Mouse (Mus musculus): ENCODE measurements at regions not wholly inside any gene's neighbourhood (a gene's known extent, or its start where the extent isn't known, plus 50 kb on each side); places are given as distances from the start of the nearest gene placed in this dataset.
A peak's percentile ranks its signal among the peaks of the same experiment; 100 is the strongest.

DNA sequence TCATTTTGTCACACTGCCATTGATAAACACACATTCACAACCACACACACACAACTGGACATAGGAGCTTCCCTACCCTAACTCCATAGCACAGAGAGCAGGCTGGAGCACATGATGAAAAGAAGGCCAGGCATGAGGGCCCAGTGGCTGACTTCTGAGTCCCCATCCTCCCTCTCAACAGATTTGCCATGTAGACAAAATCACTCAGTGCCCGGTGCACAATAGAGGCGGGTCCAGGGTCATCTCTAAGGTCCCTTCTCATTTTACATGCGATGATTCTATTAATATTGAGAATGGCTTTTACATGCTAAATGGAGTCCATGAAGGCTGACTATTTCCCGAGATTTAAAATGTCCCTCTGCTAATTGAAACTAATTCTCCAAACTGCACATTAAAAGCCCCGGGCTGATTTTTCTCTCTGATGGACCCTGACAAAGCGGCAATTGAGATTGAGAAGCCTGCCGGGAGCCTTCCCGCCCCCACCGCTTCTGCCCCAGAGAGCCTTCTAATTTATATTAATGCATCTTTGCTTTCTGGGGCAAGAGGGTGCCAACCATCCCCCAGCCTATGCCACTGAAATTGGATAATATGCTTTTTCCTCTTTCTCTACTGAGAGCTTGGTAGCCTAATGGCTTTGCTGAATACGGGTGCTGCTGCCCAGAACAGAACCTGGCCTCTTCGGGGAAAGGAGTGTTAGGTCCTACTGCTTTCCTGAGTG is 252.7 kb upstream of the Dio3 start:
- DNase-seq (ENCODE audit: low read depth, low spot score): no peak

DNA sequence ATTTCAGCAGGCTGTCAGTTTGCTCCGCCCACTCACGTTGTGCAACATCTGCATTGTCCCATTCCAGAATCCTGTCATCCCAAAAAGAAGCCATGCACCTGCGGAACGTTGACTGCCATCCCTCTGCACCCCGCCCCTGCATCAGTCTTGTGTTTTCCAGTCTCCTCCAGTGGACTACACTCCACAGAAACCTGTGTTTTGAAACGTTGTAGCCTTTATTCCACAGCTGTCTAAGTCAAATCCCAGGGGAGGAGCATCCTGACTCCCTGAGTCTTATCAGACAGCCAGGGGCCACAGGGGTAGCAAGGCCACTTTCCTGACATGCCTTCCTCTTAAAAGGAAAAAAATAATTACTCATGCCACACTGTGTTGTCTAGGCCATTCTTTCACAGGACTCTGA is 251.5 kb upstream of the Dio3 start:
- no peak for DNase-seq (ENCODE audit: low read depth, low spot score)

DNA sequence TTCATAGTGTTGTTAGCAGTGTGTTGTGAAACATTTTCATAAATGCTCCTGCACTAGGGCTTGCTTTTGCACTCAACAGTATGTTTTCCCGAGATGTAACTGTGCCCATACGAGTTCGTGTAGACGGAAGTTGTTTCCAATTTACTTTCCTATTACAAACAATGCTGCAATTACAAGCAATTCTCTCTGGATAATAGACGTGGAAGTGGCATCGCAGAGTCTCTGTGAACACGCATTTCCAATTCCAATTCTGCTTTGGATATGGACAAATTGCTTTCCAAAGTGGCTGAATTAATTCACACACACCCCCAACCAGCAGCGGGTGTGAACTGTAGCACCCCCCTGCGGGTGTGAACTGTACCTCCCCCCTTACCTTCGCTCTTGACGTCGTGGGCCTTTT is 250.9 kb upstream of the Dio3 start:
- DNase-seq (ENCODE audit: low read depth, low spot score): no peak

DNA sequence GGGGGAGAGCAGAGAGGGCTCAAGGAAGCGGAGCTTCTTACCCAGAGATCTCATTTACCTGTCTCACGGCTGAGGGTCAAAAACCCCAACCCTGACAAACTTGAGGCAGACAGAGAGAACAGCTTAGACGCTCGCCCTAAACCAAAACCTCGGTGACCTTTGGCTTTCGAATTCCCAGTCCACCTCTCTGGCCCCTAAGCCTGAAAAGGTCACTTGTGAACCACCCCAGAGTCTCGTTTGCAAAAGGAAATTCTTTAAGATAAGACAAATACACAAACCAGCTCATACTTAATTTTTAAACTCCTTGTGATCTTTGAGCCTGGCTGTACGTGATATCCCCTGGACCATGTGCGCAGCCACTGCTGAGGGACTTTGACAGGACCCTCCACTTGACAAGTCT is 250.2 kb upstream of the Dio3 start:
- no peak for DNase-seq (ENCODE audit: low read depth, low spot score)

DNA sequence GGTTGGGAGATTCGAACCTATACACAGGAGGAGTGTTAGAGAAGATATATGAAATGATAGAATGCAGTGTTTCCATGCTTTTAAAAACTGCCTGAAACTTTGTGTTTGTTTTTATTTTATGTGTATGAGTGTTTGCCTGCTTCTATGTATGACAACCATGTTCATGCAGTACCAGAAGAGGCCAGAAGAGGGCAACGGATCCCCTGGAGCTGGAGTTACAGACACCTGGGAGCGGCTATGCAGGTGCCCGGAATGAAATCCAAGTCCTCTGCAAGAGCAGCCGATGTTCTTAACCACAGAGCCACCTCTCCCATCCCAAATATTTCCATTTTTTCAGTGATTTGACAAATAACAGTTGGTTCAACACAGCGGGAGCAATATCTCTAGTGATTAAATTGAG is 247.5 kb upstream of the Dio3 start:
- DNase-seq (ENCODE audit: low read depth, low spot score): peak; percentile 32

DNA sequence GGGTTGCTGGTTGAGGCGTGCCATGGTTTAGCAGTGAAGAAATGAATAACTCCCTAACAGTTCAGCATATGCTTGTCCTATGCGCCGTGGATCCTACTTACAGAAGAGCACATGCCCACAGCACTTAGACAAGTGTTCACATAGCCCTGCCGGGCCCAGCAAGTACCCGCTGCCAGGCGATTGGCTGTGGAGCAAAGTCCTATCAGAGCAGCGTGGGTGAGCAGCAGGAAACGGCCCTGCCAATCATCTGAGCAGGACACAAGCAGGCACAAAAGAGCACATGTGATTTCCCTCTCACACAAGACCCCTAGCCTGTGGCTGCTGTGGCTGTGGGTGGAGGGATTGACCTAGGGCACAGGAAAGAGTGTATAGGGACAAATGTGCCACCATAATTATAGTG is 243.7 kb upstream of the Dio3 start:
- DNase-seq (ENCODE audit: low read depth, low spot score): no peak

DNA sequence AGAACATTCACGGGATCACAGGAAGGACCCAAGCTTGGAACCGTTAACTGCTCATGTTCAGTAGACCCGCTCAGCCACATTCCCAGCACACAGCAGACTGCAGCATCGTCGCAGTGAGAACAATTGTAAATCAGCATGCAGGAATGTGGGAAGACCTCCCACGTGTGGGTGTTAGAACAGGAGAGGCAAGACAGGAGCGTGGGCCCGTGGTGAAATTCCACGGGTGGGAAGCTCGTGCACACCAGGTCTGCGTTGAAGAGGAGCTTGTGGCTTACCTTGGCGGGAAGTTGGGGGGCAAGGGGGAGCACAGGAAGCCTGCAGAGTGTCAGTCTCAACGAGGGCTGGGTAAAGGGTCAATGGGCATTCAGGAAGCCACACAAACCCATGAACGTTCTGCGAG is 238.2 kb upstream of the Dio3 start:
- no peak for DNase-seq (ENCODE audit: low read depth, low spot score)

DNA sequence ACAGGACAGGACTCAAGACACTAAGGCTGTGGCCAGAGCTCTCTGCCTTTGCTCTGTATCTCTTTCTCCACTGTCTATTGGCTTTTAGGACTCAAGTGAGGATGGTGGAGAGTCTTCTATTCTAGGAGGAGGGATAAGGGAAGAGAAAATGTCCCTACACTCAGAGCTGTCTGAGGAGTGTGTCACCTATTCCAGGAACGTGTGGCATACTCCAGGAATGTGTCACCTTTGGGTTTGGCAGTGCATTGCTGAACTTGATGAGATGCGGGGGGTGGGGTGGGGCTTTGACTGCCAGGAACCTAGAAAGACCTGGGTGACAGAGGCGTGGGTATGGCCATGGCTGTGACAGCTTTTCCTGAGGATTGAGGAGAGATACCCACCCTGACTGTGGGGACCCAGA is 237.1 kb upstream of the Dio3 start:
- no peak for DNase-seq (ENCODE audit: low read depth, low spot score)

DNA sequence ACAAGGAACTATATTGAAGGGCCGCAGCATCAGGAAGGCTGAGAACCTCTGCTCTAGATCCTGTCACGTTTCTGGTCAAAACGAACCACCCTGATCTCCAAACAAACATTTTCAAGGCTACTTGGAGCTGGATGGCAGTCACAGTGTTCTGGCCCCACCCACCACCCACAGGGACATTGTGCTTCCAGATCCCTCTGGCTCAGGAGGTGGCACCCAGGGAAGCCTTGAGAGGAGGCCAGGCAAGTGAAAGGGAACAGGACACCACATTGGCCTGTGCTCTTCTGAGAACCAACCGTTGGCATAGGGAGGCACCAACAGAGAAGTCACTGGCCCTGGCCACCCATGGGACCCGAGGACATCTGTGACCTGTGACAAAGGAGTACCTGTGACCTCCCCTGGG is 234.6 kb upstream of the Dio3 start:
- DNase-seq (ENCODE audit: low read depth, low spot score): no peak

DNA sequence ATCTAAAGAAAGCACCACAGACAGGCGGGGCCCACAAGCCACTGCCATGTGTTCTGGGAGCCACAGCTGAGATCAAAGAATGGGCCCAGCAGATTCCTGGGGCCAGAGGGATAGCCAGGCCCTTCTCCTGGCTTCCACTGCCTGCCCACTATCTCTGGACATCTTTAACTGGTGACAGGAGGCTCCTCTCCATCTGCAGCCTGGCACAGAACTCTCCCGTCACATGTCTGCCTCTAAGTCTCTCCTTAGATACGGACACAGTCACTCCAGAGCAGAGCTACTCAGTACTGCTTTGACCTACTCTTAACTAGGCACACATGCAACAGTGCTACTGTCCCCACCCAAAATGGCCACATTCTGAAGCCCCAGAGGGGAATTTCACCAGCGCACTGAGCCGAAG is 234.1 kb upstream of the Dio3 start:
- no peak for DNase-seq (ENCODE audit: low read depth, low spot score)

DNA sequence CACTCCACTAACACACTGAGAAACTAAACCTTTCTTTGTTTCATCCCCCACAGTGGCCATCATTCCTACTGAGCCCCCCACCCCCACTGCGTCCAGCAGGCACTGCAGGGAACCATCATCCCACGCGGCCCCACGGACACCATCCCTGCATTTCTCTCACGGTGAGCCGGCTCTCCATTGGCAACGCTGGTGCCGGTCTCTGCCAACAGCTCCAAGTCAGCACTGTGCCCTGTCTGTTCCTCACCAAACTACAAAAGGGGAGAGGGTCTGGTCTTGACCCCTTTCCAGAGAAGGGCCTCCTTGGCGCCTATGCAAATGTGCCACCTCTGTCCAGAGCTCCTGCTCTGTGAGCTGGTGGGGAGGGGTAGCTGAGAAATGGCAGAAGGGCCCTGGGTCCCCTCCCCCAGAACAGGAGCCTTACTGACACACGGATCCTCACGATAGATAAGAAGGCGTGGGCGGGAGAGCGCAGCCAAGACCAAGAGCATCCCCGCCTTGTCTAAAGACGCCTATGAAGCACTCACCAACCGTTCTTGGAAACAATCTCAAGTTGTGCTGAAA is 233.0 kb upstream of the Dio3 start:
- DNase-seq (ENCODE audit: low read depth, low spot score): no peak

DNA sequence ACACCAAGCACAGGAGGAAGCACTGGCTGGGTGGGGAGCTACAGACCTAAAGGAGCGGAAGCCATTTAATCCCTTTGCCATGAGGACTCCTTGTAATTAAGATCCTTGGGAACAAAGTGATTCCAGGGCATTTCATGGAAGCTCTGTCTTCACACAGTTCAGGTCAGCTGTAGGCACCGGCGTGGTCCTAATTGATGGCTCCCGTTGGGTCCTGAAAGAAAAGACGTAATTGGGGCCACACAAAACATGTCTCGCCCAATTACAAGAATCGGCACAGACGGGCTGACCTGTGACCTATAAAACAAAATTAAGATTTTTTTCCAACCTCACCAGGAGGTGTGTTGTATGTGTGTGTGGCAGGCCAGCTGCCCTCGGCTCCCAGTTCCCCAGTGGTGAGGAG is 232.3 kb upstream of the Dio3 start:
- DNase-seq (ENCODE audit: low read depth, low spot score): no peak

DNA sequence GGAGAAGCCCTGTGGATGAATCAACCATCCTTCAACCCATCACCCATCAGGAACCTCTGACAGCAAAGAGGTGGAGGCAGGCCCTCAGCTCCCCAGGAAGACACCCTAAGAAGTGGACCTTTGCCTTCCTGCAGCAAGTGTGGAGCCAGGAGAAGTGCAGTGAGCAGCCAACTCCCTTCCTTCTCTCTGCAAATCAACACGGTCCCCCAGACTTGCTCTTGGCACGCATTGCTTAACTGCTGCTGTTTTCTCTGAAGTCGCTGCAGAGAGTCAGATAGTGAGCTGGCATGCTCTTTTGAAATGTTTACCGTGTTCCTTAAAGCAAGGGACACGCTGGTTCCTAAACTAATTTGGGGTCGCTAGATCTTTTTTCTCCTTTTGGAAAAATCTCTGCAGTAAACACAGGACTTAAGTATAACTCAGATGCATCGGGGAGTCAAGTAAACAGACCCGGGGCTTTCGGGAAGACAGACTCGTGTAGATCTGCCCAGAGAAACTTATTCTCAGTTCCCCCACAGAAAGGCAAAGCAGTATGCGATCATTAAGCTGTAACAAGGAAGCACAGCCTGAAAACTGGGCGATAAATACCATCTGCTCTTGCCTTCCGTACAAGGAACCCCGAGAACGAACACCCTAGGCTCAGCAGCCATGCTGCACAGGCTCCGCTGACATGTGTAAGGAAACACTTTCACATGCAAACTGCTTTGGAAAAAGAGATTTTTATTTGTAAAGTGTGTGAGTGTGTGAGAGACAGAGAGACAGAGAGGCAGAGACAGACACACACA is 231.2 kb upstream of the Dio3 start:
- DNase-seq (ENCODE audit: low read depth, low spot score): no peak

DNA sequence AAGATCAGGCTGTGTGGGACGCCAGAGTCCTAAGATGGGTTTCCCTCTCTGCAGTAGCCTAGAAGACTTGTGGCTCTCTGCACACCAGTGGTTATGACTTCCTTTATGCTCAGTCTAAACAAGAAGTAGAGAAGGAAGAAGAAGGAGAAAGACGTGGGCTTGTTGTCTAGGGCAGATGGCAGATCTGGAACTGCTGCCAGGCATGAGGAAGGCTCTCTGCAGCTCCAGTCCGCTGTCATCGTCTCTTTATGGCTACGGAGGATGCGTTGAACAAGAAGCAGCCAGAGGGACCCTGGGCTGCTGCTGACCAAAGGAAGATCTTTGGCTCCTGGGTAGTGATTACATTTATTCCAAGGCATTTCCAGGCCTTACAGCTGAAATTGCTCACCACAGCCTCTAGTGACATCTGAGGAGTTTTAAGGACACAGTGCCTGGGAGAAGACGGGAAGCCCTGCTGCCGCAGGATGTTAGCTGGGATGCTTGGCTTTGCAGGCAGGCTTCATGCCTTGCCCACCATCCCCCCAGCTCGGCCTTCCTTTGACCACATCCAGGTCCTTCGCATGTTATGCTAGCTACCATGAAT is 229.6 kb upstream of the Dio3 start:
- no peak for DNase-seq (ENCODE audit: low read depth, low spot score)

DNA sequence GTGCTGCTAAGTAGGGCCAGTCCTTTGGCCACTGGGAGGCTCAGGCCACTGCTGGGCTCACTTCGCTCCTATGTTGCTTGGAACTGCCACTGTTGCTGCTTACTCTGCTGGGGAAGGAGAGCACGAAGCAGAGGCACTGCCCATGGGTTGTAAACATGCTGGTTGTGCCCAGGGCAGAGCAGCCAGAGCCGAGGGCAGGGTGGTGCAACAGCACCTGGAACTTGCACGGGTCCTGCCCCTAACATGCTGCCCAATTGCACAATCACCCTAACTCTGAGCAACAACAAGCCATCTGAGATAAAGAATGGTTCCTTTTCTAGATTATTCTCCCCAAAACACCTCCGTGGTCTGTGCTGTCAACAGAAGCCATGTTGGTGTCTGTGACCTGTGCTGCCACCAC is 219.5 kb upstream of the Dio3 start:
- no peak for DNase-seq (ENCODE audit: low read depth, low spot score)

DNA sequence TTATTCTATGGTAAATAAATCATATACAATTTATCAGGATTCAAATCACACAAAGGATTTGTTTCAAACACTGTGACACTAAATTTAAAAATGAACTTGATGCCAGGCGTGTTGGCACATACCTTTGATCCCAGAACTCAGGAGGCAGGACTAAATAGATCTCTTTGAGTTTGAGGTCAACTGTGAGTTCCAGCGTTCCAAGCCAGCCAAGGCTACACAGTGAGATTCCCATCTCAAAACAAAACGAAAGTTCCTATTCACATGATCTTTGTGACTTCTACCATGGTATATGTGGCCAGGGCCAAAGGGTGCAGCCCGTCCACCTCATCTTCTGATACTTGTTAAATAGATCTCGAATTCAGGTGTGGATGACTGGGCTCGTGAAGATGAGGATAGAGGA is 216.9 kb upstream of the Dio3 start:
- no peak for DNase-seq (ENCODE audit: low read depth, low spot score)

DNA sequence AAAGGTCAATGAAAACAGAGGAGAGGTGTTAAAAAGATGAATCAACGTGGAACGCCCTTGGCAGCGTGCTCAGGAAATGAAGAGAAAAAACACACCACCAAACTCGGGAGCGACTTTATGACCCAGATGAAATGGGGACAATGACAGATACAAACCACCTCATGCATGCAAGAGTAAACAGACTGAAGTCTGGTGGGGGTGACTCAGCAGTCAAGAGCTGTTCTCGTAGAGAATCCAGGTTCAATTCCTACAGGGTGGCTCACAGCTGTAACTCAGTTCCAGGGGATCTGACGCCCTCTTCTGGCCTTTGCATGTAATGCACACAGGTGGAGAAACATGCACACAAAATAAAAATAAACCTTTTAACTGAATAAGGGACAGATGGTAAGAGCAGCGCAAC is 215.9 kb upstream of the Dio3 start:
- no peak for DNase-seq (ENCODE audit: low read depth, low spot score)

DNA sequence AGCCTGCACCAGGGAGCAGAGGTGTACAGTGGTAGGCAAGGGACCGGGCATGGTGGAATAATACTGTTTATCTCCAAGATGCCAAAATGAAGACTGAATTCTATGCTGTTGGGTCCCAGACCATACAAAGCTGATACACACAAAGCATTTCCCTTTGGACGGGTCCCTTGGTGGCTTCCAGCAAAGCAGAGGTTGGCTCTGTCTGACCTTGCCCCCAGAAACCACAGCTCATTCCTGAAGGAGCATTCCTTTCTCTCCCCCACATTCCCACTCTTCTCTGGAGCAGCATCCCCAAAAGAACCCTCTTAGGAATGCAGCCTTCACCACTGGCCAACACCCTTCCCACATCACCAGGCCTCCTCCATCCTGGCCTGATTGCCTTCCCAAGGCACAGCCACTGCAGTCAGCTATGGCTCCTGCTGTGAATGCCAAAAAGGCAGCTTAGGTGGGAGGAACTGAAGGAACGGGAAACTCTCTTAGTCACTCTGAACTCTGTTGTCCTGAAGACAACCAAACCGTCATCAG is 212.4 kb upstream of the Dio3 start:
- no peak for DNase-seq (ENCODE audit: low read depth, low spot score)

DNA sequence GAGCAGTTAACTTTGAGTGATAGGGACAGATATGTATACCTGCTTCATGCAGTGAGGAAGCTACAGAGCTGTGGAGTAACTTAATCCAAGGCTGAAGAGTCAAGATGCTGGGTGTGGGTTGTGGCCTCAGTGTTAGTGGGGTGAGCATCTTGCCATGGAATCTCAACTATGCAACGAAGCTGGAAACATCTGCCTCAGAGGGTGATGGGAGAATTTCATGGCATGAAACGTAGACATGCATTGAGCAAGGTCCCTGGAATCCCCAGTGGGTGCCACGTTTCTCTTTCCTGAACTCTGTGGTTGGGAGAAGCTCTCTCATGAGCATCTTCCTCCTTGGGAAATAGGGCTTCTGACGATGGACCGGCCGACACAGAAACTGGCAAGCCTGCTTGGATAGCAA is 208.4 kb upstream of the Dio3 start:
- no peak for DNase-seq (ENCODE audit: low read depth, low spot score)

DNA sequence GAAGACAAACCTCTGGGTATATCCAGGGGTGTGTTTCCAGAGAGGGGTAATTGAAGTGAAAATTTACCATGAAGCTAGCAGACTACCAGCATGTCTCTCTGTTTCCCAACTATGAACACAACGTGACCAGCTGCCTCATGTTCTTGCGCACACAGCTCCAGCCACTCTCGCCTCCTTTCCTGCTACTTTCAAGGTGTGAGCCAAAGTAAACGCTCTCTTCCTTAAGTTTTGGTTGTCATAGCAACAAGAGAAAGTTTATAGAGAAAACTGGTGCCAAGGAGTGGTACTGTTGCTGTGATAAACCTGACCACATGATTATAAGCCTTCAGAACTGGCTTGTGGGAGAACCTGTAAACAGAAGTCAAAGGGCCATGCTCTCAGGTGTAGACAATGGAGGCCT is 207.0 kb upstream of the Dio3 start:
- DNase-seq (ENCODE audit: low read depth, low spot score): no peak

DNA sequence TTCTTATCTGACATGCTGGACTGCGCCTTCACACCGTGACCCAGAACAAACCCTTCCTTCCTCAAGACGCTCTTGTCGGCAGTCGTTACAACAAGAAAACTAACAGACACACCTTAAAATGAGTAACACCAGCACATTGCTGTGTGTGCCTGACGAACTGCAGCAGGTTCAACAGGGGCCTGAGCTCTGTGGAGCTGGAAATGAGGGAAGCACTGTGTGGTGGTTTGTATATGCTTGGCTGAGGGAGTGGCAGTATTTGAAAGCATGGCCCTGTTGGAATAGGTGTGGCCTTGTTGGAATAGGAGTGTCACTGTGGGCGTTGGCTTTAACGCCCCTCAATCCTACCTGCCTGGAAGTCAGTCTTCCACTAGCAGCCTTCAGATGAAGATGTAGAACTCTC is 203.9 kb upstream of the Dio3 start:
- DNase-seq (ENCODE audit: low read depth, low spot score): no peak

DNA sequence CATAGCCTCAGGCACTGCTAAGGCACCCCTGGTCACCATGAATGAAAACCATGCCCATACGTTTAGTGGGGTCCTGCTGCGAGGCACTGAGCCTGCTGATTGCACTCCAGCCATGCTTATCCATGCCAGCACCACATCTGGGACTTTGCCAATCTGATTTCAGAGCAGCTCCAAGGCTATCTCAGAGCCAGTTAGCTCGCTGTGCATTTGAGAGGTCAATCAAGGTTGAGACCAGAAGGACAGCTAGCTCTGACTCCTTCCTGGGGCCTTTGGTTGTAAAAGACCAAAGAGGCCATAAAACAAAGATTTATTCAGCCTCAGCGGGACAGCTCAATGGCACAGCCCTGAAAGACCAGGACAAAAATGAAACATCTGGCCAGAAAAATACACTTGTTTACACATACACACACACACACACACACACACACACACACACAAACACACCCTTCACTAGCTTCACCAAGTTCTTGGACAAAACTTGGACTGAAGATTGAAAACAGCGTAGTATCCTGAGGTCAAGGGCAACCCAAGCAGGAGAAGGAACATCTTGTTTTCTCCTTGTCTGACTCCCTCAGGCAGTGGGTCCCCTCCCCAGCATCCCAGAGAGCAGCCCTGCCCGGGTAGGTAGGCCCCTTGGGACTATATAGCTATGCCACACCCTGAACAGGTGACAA is 201.5 kb upstream of the Dio3 start:
- no peak for DNase-seq (ENCODE audit: low read depth, low spot score)

Data from CD4-positive, CD25-positive, alpha-beta regulatory T cell, adult 2 months (primary cell).